Mouse (Mus musculus): ENCODE results near the gene Kirrel.

GRCm38 (mm10) chr3:87114801-87115200, 59.7 kb downstream of the Kirrel start:
- TF ChIP-seq CTCF (IDR thresholded peaks at IDR 0.05; ENCODE audit: low read depth) (no peak), EP300 (optimal IDR thresholded peaks at IDR 0.05) (no peak)

All from stomach, postnatal 0 days (tissue).